Mouse (Mus musculus) ES-CJ7 (cell line): ENCODE measurements at regions not wholly inside any gene's neighbourhood (a gene's known extent, or its start where the extent isn't known, plus 50 kb on each side); places are given as distances from the start of the nearest gene placed in this dataset.

Source experiments
- DNase-seq: peaks from one replicate; pipeline ENCODE4 v3.0.0; 2011; ENCODE audit warnings: low read depth, low spot score

DNA sequence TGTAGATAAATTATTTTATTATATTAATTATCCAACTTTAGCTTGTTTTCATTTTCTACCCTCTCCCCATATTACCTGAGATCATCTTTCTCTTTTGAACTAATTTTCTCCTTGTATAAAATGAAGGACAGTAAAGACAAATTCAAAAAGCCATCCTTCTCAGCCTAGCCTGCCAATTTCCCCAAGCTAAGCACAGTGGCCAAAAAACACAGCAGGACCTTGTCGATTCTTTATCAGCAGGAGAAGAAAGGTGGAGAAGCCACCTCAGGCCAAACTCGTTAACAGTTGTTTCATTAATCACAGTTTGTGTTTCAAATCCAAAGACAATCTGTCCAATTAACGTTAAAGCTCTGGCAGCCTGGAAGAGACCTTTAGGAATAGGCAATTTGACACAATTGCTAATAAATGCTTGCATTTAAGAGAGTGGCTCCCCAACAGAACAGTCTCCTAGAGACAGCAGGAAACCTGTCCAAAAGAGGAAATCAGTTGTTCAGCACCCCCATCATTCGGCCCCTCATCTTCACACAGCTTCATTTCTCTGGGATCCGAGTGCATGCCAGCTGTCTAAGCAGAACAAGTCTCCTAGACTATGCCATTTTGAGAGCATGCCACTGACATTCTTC lies 135.7 kb upstream of the Tlr4 start:
- DNase-seq = no peak

GRCm38 (mm10) chr4:66693982-66694578 lies 133.3 kb upstream of the Tlr4 start:
- DNase-seq = no peak

GRCm38 (mm10) chr4:66715821-66716760 lies 111.3 kb upstream of the Tlr4 start:
- DNase-seq = no peak

- peak; percentile 97 for DNase-seq
These were observed 90.0 kb upstream of the Tlr4 start for GRCm38 (mm10) chr4:66737407-66737806.

DNA sequence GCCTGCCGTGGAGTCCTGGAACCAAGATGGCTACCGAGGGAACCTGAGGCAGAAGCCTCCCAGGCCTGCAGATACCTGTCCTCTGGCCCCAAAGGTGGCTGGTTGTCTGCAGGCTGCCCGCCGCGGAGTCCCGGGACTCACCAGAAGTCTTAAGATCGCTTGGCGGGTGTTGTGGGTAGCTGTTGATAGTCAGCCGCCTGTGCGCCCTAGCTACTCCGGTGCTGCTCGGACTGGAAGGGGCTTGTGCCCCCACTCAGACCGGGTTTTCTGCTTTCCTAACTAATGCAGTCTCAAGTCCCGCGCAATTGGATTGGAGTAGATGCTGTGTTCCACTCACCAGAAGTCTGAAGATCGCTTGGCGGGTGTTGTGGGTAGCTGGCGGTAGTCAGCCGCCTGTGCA lies 84.0 kb upstream of the Tlr4 start:
- peak; percentile 29 for DNase-seq

GRCm38 (mm10) chr4:66768762-66769161 lies 58.6 kb upstream of the Tlr4 start:
- DNase-seq = peak; percentile 41
